Mouse (Mus musculus): ENCODE data around the gene Cfap65. TPM values are rescaled to one million over a fixed set of nuclear protein-coding genes. Genes with fewer than 3 reads are reported as not detected.

Cfap65 gene
- polyA plus RNA-seq, 1 experiment from 2014 or later = 0.25 TPM

GRCm38 (mm10) chr1:74950576-74951490 is 15.4 kb upstream of the Cfap65 start:
- Histone ChIP-seq H3K4me1 (peaks cover 45% of the 10 kb centered on the region), H3K36me3 (replicated peaks) (no peaks in the 10 kb centered on the region), H3K9me3 (no peaks in the 10 kb centered on the region), H3K27ac (no peak overlapping the region), H3K27me3 (ENCODE audit: poor library complexity, severe bottlenecking) (peaks cover 99% of the 10 kb centered on the region), H3K4me3 (peak overlapping the region; percentile 50)
- WGBS = under 1% methylated on average over 84 of the region's 84 CpGs
- peak; percentile 26 for DNase-seq (ENCODE audit: extremely low spot score, low spot score)

- Histone ChIP-seq H3K4me3 (0 out of 2 replicates have a peak overlapping the region, but pooled peaks have one; percentile 50), H3K27me3 (ENCODE audit: poor library complexity, severe bottlenecking) (peaks cover 99% of the 10 kb centered on the region), H3K4me1 (peaks cover 45% of the 10 kb centered on the region), H3K36me3 (replicated peaks) (no peaks in the 10 kb centered on the region), H3K9me3 (no peaks in the 10 kb centered on the region), H3K27ac (no peak overlapping the region)
- WGBS = under 1% methylated on average over 16 of the region's 16 CpGs
- DNase-seq (ENCODE audit: extremely low spot score, low spot score) = peak; percentile 29
Observed at GRCm38 (mm10) chr1:74950066-74950465, 14.7 kb upstream of the Cfap65 start.

GRCm38 (mm10) chr1:74949666-74950050 is 14.3 kb upstream of the Cfap65 start:
- WGBS = 2% methylated on average over 24 of the region's 24 CpGs
- Histone ChIP-seq H3K9me3 (no peaks in the 10 kb centered on the region), H3K27ac (no peak overlapping the region), H3K4me3 (no peak overlapping the region), H3K36me3 (replicated peaks) (no peaks in the 10 kb centered on the region), H3K4me1 (peaks cover 45% of the 10 kb centered on the region), H3K27me3 (ENCODE audit: poor library complexity, severe bottlenecking) (peaks cover 99% of the 10 kb centered on the region)
- DNase-seq (ENCODE audit: extremely low spot score, low spot score) = no peak

GRCm38 (mm10) chr1:74948784-74949665 is 13.6 kb upstream of the Cfap65 start:
- H3K27ac ChIP-seq = no peak overlapping the region
- H3K4me3 ChIP-seq = peak overlapping the region; percentile 42
- H3K36me3 ChIP-seq (replicated peaks) = no peaks in the 10 kb centered on the region
- peaks cover 45% of the 10 kb centered on the region for H3K4me1 ChIP-seq
- H3K27me3 ChIP-seq (ENCODE audit: poor library complexity, severe bottlenecking) = peaks cover 99% of the 10 kb centered on the region
- peak; percentile 71 for DNase-seq (ENCODE audit: extremely low spot score, low spot score)
- H3K9me3 ChIP-seq = no peaks in the 10 kb centered on the region
- 4% methylated on average over 20 of the region's 20 CpGs for WGBS

GRCm38 (mm10) chr1:74947986-74948670 is 12.7 kb upstream of the Cfap65 start:
- H3K27ac ChIP-seq = no peak overlapping the region
- 1% methylated on average over 41 of the region's 41 CpGs for WGBS
- peak overlapping the region; percentile 42 for H3K4me3 ChIP-seq
- no peaks in the 10 kb centered on the region for H3K36me3 ChIP-seq (replicated peaks)
- DNase-seq (ENCODE audit: extremely low spot score, low spot score) = peak; percentile 49
- H3K27me3 ChIP-seq (ENCODE audit: poor library complexity, severe bottlenecking) = peaks cover 99% of the 10 kb centered on the region
- H3K9me3 ChIP-seq = no peaks in the 10 kb centered on the region
- peaks cover 45% of the 10 kb centered on the region for H3K4me1 ChIP-seq

- peaks cover 65% of the 10 kb centered on the region for H3K27me3 ChIP-seq (ENCODE audit: poor library complexity, severe bottlenecking)
- no peaks in the 10 kb centered on the region for H3K36me3 ChIP-seq (replicated peaks)
- no peak overlapping the region for H3K27ac ChIP-seq
- no peak overlapping the region for H3K4me3 ChIP-seq
- no peaks in the 10 kb centered on the region for H3K9me3 ChIP-seq
- H3K4me1 ChIP-seq = no peaks in the 10 kb centered on the region
- 63% methylated on average over 12 of the region's 12 CpGs for WGBS
- DNase-seq (ENCODE audit: extremely low spot score, low spot score) = no peak
Observed at GRCm38 (mm10) chr1:74941651-74942360, 6.4 kb upstream of the Cfap65 start.

GRCm38 (mm10) chr1:74939762-74940161 is 4.4 kb upstream of the Cfap65 start:
- WGBS = 8% methylated on average over 3 of the region's 3 CpGs
- H3K27me3 ChIP-seq (ENCODE audit: poor library complexity, severe bottlenecking) = peaks cover 61% of the 10 kb centered on the region

GRCm38 (mm10) chr1:74936221-74936830 is 927 bp upstream of the Cfap65 start:
- DNase-seq (ENCODE audit: extremely low spot score, low spot score) = no peak
- Histone ChIP-seq H3K27ac (no peak overlapping the region), H3K27me3 (ENCODE audit: poor library complexity, severe bottlenecking) (peaks cover 53% of the 10 kb centered on the region), H3K4me1 (0 out of 2 replicates have a peak, but pooled peaks cover 3% of the 10 kb centered on the region), H3K4me3 (no peak overlapping the region), H3K9me3 (no peaks in the 10 kb centered on the region), H3K36me3 (replicated peaks) (no peaks in the 10 kb centered on the region)
- WGBS = 36% methylated on average over 12 of the region's 12 CpGs

More at GRCm38 (mm10) chr1:74939762-74940161, 4.4 kb upstream of the Cfap65 start:
- no peak for DNase-seq (ENCODE audit: extremely low spot score, low spot score)
- H3K27ac ChIP-seq = no peak overlapping the region
- H3K4me1 ChIP-seq = 0 out of 2 replicates have a peak, but pooled peaks cover 3% of the 10 kb centered on the region
- no peaks in the 10 kb centered on the region for H3K36me3 ChIP-seq (replicated peaks)
- no peak overlapping the region for H3K4me3 ChIP-seq
- H3K9me3 ChIP-seq = no peaks in the 10 kb centered on the region

GRCm38 (mm10) chr1:74927621-74928296 is 7.6 kb downstream of the Cfap65 start:
- Histone ChIP-seq H3K27ac (no peak overlapping the region), H3K36me3 (replicated peaks) (no peaks in the 10 kb centered on the region), H3K27me3 (ENCODE audit: poor library complexity, severe bottlenecking) (peaks cover 64% of the 10 kb centered on the region), H3K9me3 (no peaks in the 10 kb centered on the region), H3K4me1 (no peaks in the 10 kb centered on the region), H3K4me3 (no peak overlapping the region)
- WGBS = 89% methylated on average over 9 of the region's 9 CpGs
- DNase-seq (ENCODE audit: extremely low spot score, low spot score) = no peak

- Histone ChIP-seq H3K27me3 (ENCODE audit: poor library complexity, severe bottlenecking) (peaks cover 59% of the 10 kb centered on the region), H3K4me3 (no peak overlapping the region), H3K9me3 (no peaks in the 10 kb centered on the region), H3K4me1 (no peaks in the 10 kb centered on the region), H3K36me3 (replicated peaks) (no peaks in the 10 kb centered on the region), H3K27ac (no peak overlapping the region)
- DNase-seq (ENCODE audit: extremely low spot score, low spot score) = peak; percentile 34
- WGBS = 37% methylated on average over 6 of the region's 6 CpGs
Observed at GRCm38 (mm10) chr1:74926721-74927120, 8.7 kb downstream of the Cfap65 start.

GRCm38 (mm10) chr1:74924464-74924863 is 10.9 kb downstream of the Cfap65 start:
- H3K4me3 ChIP-seq = no peak overlapping the region
- DNase-seq (ENCODE audit: extremely low spot score, low spot score) = no peak
- H3K4me1 ChIP-seq = no peaks in the 10 kb centered on the region
- no peaks in the 10 kb centered on the region for H3K36me3 ChIP-seq (replicated peaks)
- no peaks in the 10 kb centered on the region for H3K9me3 ChIP-seq
- no peak overlapping the region for H3K27ac ChIP-seq
- 67% methylated on average over 4 of the region's 4 CpGs for WGBS
- H3K27me3 ChIP-seq (ENCODE audit: poor library complexity, severe bottlenecking) = peaks cover 48% of the 10 kb centered on the region

All from forebrain, embryonic 10.5 days (tissue).